Mouse (Mus musculus) forebrain, embryonic 11.5 days (tissue): ENCODE results near the gene Ctbp2. TPM values are rescaled to one million over a fixed set of nuclear protein-coding genes. Genes with fewer than 3 reads are reported as not detected.

Experiments
- ATAC-seq: fragments of 200-750 bp; cut with Nextera tagmentation; replicated peaks from 2 replicates; pipeline ENCODE4 v1.8.0; 2017; ENCODE audit warnings: moderate TSS enrichment; ENCODE audit not compliant: low FRiP score
- DNase-seq: peaks from one replicate; pipeline ENCODE4 v3.0.0-alpha.2; 2017; ENCODE audit warnings: low spot score
- H3K27ac ChIP-seq: fragments of 300-500 bp; sonication (generic); 2 replicates; pipeline ENCODE4 v1.5.1; 2014; ENCODE audit warnings: low read depth, low read length
- H3K27me3 ChIP-seq: fragments of 300-500 bp; sonication (generic); 2 replicates; pipeline ENCODE4 v1.6.1; 2014; ENCODE audit warnings: mild to moderate bottlenecking, low read length, mixed read lengths; ENCODE audit not compliant: control insufficient read depth, insufficient read depth
- H3K36me3 ChIP-seq: fragments of 300-500 bp; sonication (generic); 2 replicates; pipeline ENCODE4 v1.6.1; 2014; ENCODE audit warnings: mild to moderate bottlenecking, low read length, moderate library complexity, mixed read lengths; ENCODE audit not compliant: control insufficient read depth, insufficient read depth
- H3K4me1 ChIP-seq: fragments of 300-500 bp; sonication (generic); replicated peaks from 2 replicates; pipeline ENCODE4 v1.6.1; 2014; ENCODE audit warnings: low read length, mixed read lengths; ENCODE audit not compliant: control insufficient read depth, insufficient read depth
- H3K4me2 ChIP-seq: fragments of 300-500 bp; sonication (generic); 2 replicates; pipeline ENCODE4 v1.6.1; 2014; ENCODE audit warnings: low read depth, mild to moderate bottlenecking, low read length, moderate library complexity, mixed read lengths; ENCODE audit not compliant: severe bottlenecking
- H3K4me3 ChIP-seq: fragments of 300-500 bp; sonication (generic); 2 replicates; pipeline ENCODE4 v1.5.1; 2014; ENCODE audit warnings: low read depth, low read length
- H3K9ac ChIP-seq: fragments of 300-500 bp; sonication (generic); 2 replicates; pipeline ENCODE4 v1.6.1; 2014; ENCODE audit warnings: low read length
- H3K9me3 ChIP-seq: fragments of 300-500 bp; sonication (generic); 2 replicates; pipeline ENCODE4 v1.6.1; 2016; ENCODE audit warnings: low read length, mixed read lengths; ENCODE audit not compliant: control insufficient read depth
- WGBS: fragments of 180-500 bp; shearing (Covaris S2); extraction: QIAGEN DNeasy Blood & Tissue Kit; methylation state at CpG from one replicate; pipeline ENCODE4 v1.1.7; 2014; 5-methylcytosine and 5-hydroxymethylcytosine counted together
- polyA plus RNA-seq: library from polyadenylated mRNA; unstranded; fragments of >200 nt; fragmentation: Nextera tagmentation; extraction: Ambion mirVana; gene quantifications from 2 replicates; pipeline ENCODE4 v1.2.1, GENCODE M21; 2014

Gene Ctbp2
- polyA plus RNA-seq, 1 experiment from 2014 or later = 137 TPM

- DNase-seq = no peak
- WGBS = 41% methylated on average over 6 of the region's 6 CpGs
- peaks cover 37% of the 10 kb centered on the region for H3K4me1 ChIP-seq
- no peaks in the 10 kb centered on the region for H3K9me3 ChIP-seq
- no peaks in the 10 kb centered on the region; the same call in 1 of the 2 replicates for H3K36me3 ChIP-seq
- ATAC-seq = no peak
- no peak overlapping the region for H3K9ac ChIP-seq
- no peak overlapping the region for H3K4me2 ChIP-seq
- H3K4me3 ChIP-seq = no peak overlapping the region
- peak overlapping the region; percentile 12 for H3K27ac ChIP-seq
- no peaks in the 10 kb centered on the region for H3K27me3 ChIP-seq
Observed at GRCm38 (mm10) chr7:133066776-133067175, 57.4 kb downstream of the Ctbp2 start.

GRCm38 (mm10) chr7:133062055-133062454 lies 62.1 kb downstream of the Ctbp2 start:
- no peaks in the 10 kb centered on the region for H3K27me3 ChIP-seq
- no peak overlapping the region for H3K4me2 ChIP-seq
- 91% methylated on average over 3 of the region's 3 CpGs for WGBS
- H3K4me1 ChIP-seq = peaks cover 8% of the 10 kb centered on the region
- no peak overlapping the region for H3K4me3 ChIP-seq
- no peaks in the 10 kb centered on the region for H3K9me3 ChIP-seq
- ATAC-seq = no peak
- DNase-seq = no peak
- H3K9ac ChIP-seq = no peak overlapping the region
- H3K36me3 ChIP-seq = no peaks in the 10 kb centered on the region; the same call in 1 of the 2 replicates
- no peak overlapping the region for H3K27ac ChIP-seq

GRCm38 (mm10) chr7:133060170-133060569 lies 64.0 kb downstream of the Ctbp2 start:
- Histone ChIP-seq H3K9me3 (no peaks in the 10 kb centered on the region), H3K4me3 (no peak overlapping the region), H3K27me3 (no peaks in the 10 kb centered on the region), H3K27ac (no peak overlapping the region), H3K4me2 (no peak overlapping the region), H3K9ac (no peak overlapping the region), H3K36me3 (no peaks in the 10 kb centered on the region; the same call in 1 of the 2 replicates), H3K4me1 (no peaks in the 10 kb centered on the region)
- no peak for ATAC-seq
- DNase-seq = no peak
- 92% methylated on average over 6 of the region's 6 CpGs for WGBS

- 77% methylated on average over 9 of the region's 9 CpGs for WGBS
- no peak overlapping the region for H3K27ac ChIP-seq
- H3K4me3 ChIP-seq = no peak overlapping the region
- H3K4me1 ChIP-seq = no peaks in the 10 kb centered on the region
- no peaks in the 10 kb centered on the region for H3K27me3 ChIP-seq
- H3K9ac ChIP-seq = no peak overlapping the region
- ATAC-seq (no peak), DNase-seq (no peak)
- no peak overlapping the region for H3K4me2 ChIP-seq
- H3K9me3 ChIP-seq = no peaks in the 10 kb centered on the region
- H3K36me3 ChIP-seq = no peaks in the 10 kb centered on the region; the same call in 1 of the 2 replicates
Observed at GRCm38 (mm10) chr7:133059517-133060104, 64.5 kb downstream of the Ctbp2 start.

- no peak overlapping the region for H3K27ac ChIP-seq
- ATAC-seq (no peak), DNase-seq (no peak)
- H3K4me1 ChIP-seq = no peaks in the 10 kb centered on the region
- H3K4me3 ChIP-seq = no peak overlapping the region
- no peaks in the 10 kb centered on the region; the same call in 1 of the 2 replicates for H3K36me3 ChIP-seq
- no peak overlapping the region for H3K9ac ChIP-seq
- H3K4me2 ChIP-seq = no peak overlapping the region
- no peaks in the 10 kb centered on the region for H3K27me3 ChIP-seq
- WGBS = 87% methylated on average over 6 of the region's 6 CpGs
- no peaks in the 10 kb centered on the region for H3K9me3 ChIP-seq
Observed at GRCm38 (mm10) chr7:133059150-133059509, 65.0 kb downstream of the Ctbp2 start.

- DNase-seq = no peak
- WGBS = 95% methylated on average over 12 of the region's 12 CpGs
- H3K9me3 ChIP-seq = no peaks in the 10 kb centered on the region
- H3K4me1 ChIP-seq = no peaks in the 10 kb centered on the region
- H3K36me3 ChIP-seq = no peaks in the 10 kb centered on the region; the same call in 1 of the 2 replicates
- no peak overlapping the region for H3K27ac ChIP-seq
- no peak overlapping the region for H3K9ac ChIP-seq
- no peak overlapping the region for H3K4me2 ChIP-seq
- no peak overlapping the region for H3K4me3 ChIP-seq
- no peak for ATAC-seq
- H3K27me3 ChIP-seq = no peaks in the 10 kb centered on the region
Observed at GRCm38 (mm10) chr7:133058496-133059149, 65.5 kb downstream of the Ctbp2 start.

- WGBS = 92% methylated on average over 8 of the region's 8 CpGs
- Histone ChIP-seq H3K36me3 (no peaks in the 10 kb centered on the region; the same call in 1 of the 2 replicates), H3K9ac (no peak overlapping the region), H3K4me3 (no peak overlapping the region), H3K4me1 (no peaks in the 10 kb centered on the region), H3K27me3 (no peaks in the 10 kb centered on the region), H3K9me3 (no peaks in the 10 kb centered on the region), H3K4me2 (no peak overlapping the region), H3K27ac (no peak overlapping the region)
- ATAC-seq = no peak
- DNase-seq = no peak
Observed at GRCm38 (mm10) chr7:133056924-133057323, 67.2 kb downstream of the Ctbp2 start.

- 86% methylated on average over 5 of the region's 5 CpGs for WGBS
- H3K4me3 ChIP-seq = no peak overlapping the region
- no peak overlapping the region for H3K27ac ChIP-seq
- no peaks in the 10 kb centered on the region for H3K27me3 ChIP-seq
- H3K9ac ChIP-seq = no peak overlapping the region
- no peaks in the 10 kb centered on the region for H3K4me1 ChIP-seq
- H3K36me3 ChIP-seq = no peaks in the 10 kb centered on the region; the same call in 1 of the 2 replicates
- H3K9me3 ChIP-seq = no peaks in the 10 kb centered on the region
- ATAC-seq (no peak), DNase-seq (no peak)
- no peak overlapping the region for H3K4me2 ChIP-seq
Observed at GRCm38 (mm10) chr7:133054486-133054885, 69.7 kb downstream of the Ctbp2 start.

GRCm38 (mm10) chr7:133053757-133054156 lies 70.4 kb downstream of the Ctbp2 start:
- Histone ChIP-seq H3K27me3 (no peaks in the 10 kb centered on the region), H3K36me3 (no peaks in the 10 kb centered on the region; the same call in 1 of the 2 replicates), H3K4me3 (no peak overlapping the region), H3K9me3 (no peaks in the 10 kb centered on the region), H3K9ac (no peak overlapping the region), H3K27ac (no peak overlapping the region), H3K4me2 (no peak overlapping the region), H3K4me1 (no peaks in the 10 kb centered on the region)
- WGBS = 72% methylated on average over 9 of the region's 9 CpGs
- DNase-seq = no peak
- no peak for ATAC-seq
